Mouse (Mus musculus) intestine, embryonic 15.5 days (tissue): ENCODE data around the gene Ppp2r5d. TPM values are rescaled to one million over a fixed set of nuclear protein-coding genes. Genes with fewer than 3 reads are reported as not detected.

Experiments
- ATAC-seq: fragments of 200-750 bp; cut with Nextera tagmentation; 2 replicates; pipeline ENCODE4 v1.8.0; 2017; ENCODE audit warnings: moderate TSS enrichment, moderate library complexity
- H3K27ac ChIP-seq: fragments of 300-500 bp; sonication (generic); 2 replicates; pipeline ENCODE4 v1.5.1; 2015; ENCODE audit warnings: mild to moderate bottlenecking, inconsistent platforms
- H3K27me3 ChIP-seq: fragments of 300-500 bp; sonication (generic); replicated peaks from 2 replicates; pipeline ENCODE4 v1.6.1; 2015; ENCODE audit warnings: inconsistent platforms
- H3K36me3 ChIP-seq: fragments of 300-500 bp; sonication (generic); 2 replicates; pipeline ENCODE4 v1.6.1; 2015; ENCODE audit warnings: inconsistent platforms
- H3K4me1 ChIP-seq: fragments of 300-500 bp; sonication (generic); replicated peaks from 2 replicates; pipeline ENCODE4 v1.6.1; 2015; ENCODE audit warnings: inconsistent platforms
- H3K4me2 ChIP-seq: fragments of 300-500 bp; sonication (generic); replicated peaks from 2 replicates; pipeline ENCODE4 v1.6.1; 2015; ENCODE audit warnings: mild to moderate bottlenecking, inconsistent platforms
- H3K4me3 ChIP-seq: fragments of 300-500 bp; sonication (generic); replicated peaks from 2 replicates; pipeline ENCODE4 v1.5.1; 2015; ENCODE audit warnings: inconsistent platforms
- H3K9ac ChIP-seq: fragments of 300-500 bp; sonication (generic); 2 replicates; pipeline ENCODE4 v1.6.1; 2015; ENCODE audit warnings: inconsistent platforms
- H3K9me3 ChIP-seq: fragments of 300-500 bp; sonication (generic); 2 replicates; pipeline ENCODE4 v1.6.1; 2016; ENCODE audit warnings: inconsistent platforms
- WGBS: fragments of 180-500 bp; shearing (Covaris S2); methylation state at CpG from one replicate; pipeline ENCODE4 v1.1.7; 2015; 5-methylcytosine and 5-hydroxymethylcytosine counted together
- polyA plus RNA-seq: library from polyadenylated mRNA; unstranded; fragments of >200 nt; fragmentation: Nextera tagmentation; extraction: Ambion mirVana; gene quantifications from 2 replicates; pipeline ENCODE4 v1.2.1, GENCODE M21; 2015

Ppp2r5d gene
- polyA plus RNA-seq, 1 experiment from 2014 or later = 71.8 TPM

- H3K4me3 ChIP-seq = no peak overlapping the region
- peaks cover 29% of the 10 kb centered on the region for H3K4me1 ChIP-seq
- no peak overlapping the region for H3K27ac ChIP-seq
- H3K4me2 ChIP-seq = no peak overlapping the region
- H3K27me3 ChIP-seq = no peaks in the 10 kb centered on the region
- H3K36me3 ChIP-seq = peaks cover 5% of the 10 kb centered on the region; the same call in 1 of the 2 replicates
- ATAC-seq = no peak
- no peak overlapping the region for H3K9ac ChIP-seq
- 84% methylated on average over 6 of the region's 6 CpGs for WGBS
- no peaks in the 10 kb centered on the region for H3K9me3 ChIP-seq
These were observed 6.4 kb downstream of the Ppp2r5d start for GRCm38 (mm10) chr17:46698515-46698914.

GRCm38 (mm10) chr17:46694517-46695063, 10.3 kb downstream of the Ppp2r5d start:
- Histone ChIP-seq H3K4me3 (no peak overlapping the region), H3K4me2 (no peak overlapping the region), H3K27me3 (no peaks in the 10 kb centered on the region), H3K9me3 (no peaks in the 10 kb centered on the region), H3K9ac (no peak overlapping the region), H3K27ac (no peak overlapping the region), H3K36me3 (peaks cover 3% of the 10 kb centered on the region; the same call in 1 of the 2 replicates), H3K4me1 (0 out of 2 replicates have a peak, but pooled peaks cover 2% of the 10 kb centered on the region)
- no peak for ATAC-seq
- WGBS = 85% methylated on average over 1 of the region's 1 CpGs

GRCm38 (mm10) chr17:46691390-46691789, 13.5 kb downstream of the Ppp2r5d start:
- Histone ChIP-seq H3K9ac (no peak overlapping the region), H3K4me1 (no peaks in the 10 kb centered on the region), H3K9me3 (no peaks in the 10 kb centered on the region), H3K4me2 (no peak overlapping the region), H3K27me3 (no peaks in the 10 kb centered on the region), H3K36me3 (peaks cover 14% of the 10 kb centered on the region), H3K4me3 (no peak overlapping the region), H3K27ac (no peak overlapping the region)
- no peak for ATAC-seq
- 74% methylated on average over 2 of the region's 2 CpGs for WGBS

GRCm38 (mm10) chr17:46690665-46691064, 14.2 kb downstream of the Ppp2r5d start:
- Histone ChIP-seq H3K9ac (no peak overlapping the region), H3K36me3 (peaks cover 20% of the 10 kb centered on the region), H3K27me3 (no peaks in the 10 kb centered on the region), H3K4me2 (no peak overlapping the region), H3K27ac (no peak overlapping the region), H3K4me1 (no peaks in the 10 kb centered on the region), H3K4me3 (no peak overlapping the region), H3K9me3 (no peaks in the 10 kb centered on the region)
- no peak for ATAC-seq
- 90% methylated on average over 12 of the region's 12 CpGs for WGBS

GRCm38 (mm10) chr17:46685913-46686312, 19.0 kb downstream of the Ppp2r5d start:
- peaks cover 9% of the 10 kb centered on the region for H3K4me1 ChIP-seq
- 89% methylated on average over 6 of the region's 6 CpGs for WGBS
- no peak overlapping the region for H3K9ac ChIP-seq
- H3K9me3 ChIP-seq = no peaks in the 10 kb centered on the region
- no peak overlapping the region for H3K4me2 ChIP-seq
- H3K36me3 ChIP-seq = peaks cover 46% of the 10 kb centered on the region
- ATAC-seq = no peak
- H3K27me3 ChIP-seq = no peaks in the 10 kb centered on the region
- H3K27ac ChIP-seq = no peak overlapping the region
- H3K4me3 ChIP-seq = no peak overlapping the region

- no peak overlapping the region for H3K4me2 ChIP-seq
- H3K4me3 ChIP-seq = no peak overlapping the region
- H3K9ac ChIP-seq = no peak overlapping the region
- no peak overlapping the region for H3K27ac ChIP-seq
- H3K9me3 ChIP-seq = no peaks in the 10 kb centered on the region
- H3K27me3 ChIP-seq = no peaks in the 10 kb centered on the region
- H3K4me1 ChIP-seq = peaks cover 23% of the 10 kb centered on the region
- peaks cover 48% of the 10 kb centered on the region for H3K36me3 ChIP-seq
- 80% methylated on average over 16 of the region's 16 CpGs for WGBS
- ATAC-seq = no peak
These were observed 22.1 kb downstream of the Ppp2r5d start for GRCm38 (mm10) chr17:46682654-46683389.

DNA sequence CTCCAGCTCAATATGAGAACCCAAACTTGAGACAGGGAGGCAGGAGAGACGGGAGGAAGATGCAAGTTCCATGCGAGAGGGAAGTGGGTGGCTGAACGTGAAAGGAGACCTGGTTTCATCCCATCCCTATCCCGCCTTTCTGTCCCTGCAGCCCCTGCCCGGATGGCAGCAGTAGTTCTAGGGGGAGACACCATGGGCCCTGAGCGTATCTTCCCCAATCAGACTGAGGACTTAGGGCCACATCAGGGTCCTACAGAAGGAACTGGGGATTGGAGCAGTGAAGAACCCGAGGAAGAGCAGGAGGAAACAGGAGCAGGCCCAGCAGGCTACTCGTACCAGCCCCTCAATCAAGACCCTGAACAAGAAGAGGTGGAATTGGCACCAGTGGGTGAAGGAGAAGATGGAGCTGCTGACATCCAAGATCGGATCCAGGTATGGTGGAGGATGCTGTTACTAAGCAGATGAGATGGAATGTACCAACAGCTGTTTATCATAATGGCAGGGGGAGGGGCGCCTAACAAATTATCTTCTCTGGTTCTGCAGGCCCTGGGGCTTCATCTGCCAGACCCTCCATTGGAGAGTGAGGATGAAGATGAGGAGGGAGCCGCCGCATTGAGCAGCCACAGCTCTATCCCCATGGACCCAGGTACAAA, 23.3 kb downstream of the Ppp2r5d start:
- Histone ChIP-seq H3K27me3 (no peaks in the 10 kb centered on the region), H3K4me1 (peaks cover 23% of the 10 kb centered on the region), H3K9ac (peak overlapping the region; percentile 58), H3K9me3 (no peaks in the 10 kb centered on the region), H3K4me2 (peak overlapping the region; percentile 92), H3K27ac (peak overlapping the region; percentile 54; the same call in 1 of the 2 replicates), H3K4me3 (peak overlapping the region; percentile 89), H3K36me3 (peaks cover 46% of the 10 kb centered on the region)
- 23% methylated on average over 12 of the region's 12 CpGs for WGBS
- no peak for ATAC-seq

GRCm38 (mm10) chr17:46680760-46681373, 24.0 kb downstream of the Ppp2r5d start, which contains the start of gene Klhdc3:
Gene Klhdc3, minus strand, starts transcription at chr17:46680914.
- ATAC-seq = peak; percentile 99
- Histone ChIP-seq H3K9me3 (no peaks in the 10 kb centered on the region), H3K27me3 (no peaks in the 10 kb centered on the region), H3K27ac (peak within 1 kb of the TSS; percentile 93), H3K4me2 (peak within 1 kb of the TSS; percentile 92), H3K4me3 (peak within 1 kb of the TSS; percentile 89), H3K36me3 (peaks cover 47% of the 10 kb centered on the region), H3K9ac (peak within 1 kb of the TSS; percentile 76), H3K4me1 (peaks cover 23% of the 10 kb centered on the region)
- WGBS = under 1% methylated on average over 49 of the region's 49 CpGs

GRCm38 (mm10) chr17:46679843-46680759, 24.8 kb downstream of the Ppp2r5d start:
- ATAC-seq = no peak; the same call in none of the 2 replicates
- Histone ChIP-seq H3K36me3 (peaks cover 42% of the 10 kb centered on the region), H3K4me1 (peaks cover 25% of the 10 kb centered on the region), H3K27me3 (no peaks in the 10 kb centered on the region), H3K9ac (peak overlapping the region; percentile 76), H3K4me2 (peak overlapping the region; percentile 71), H3K27ac (peak overlapping the region; percentile 93), H3K9me3 (no peaks in the 10 kb centered on the region), H3K4me3 (peak overlapping the region; percentile 89)
- under 1% methylated on average over 34 of the region's 34 CpGs for WGBS

- no peaks in the 10 kb centered on the region for H3K9me3 ChIP-seq
- no peak for ATAC-seq
- no peak overlapping the region for H3K27ac ChIP-seq
- peaks cover 34% of the 10 kb centered on the region for H3K4me1 ChIP-seq
- peak overlapping the region; percentile 71 for H3K4me2 ChIP-seq
- H3K36me3 ChIP-seq = peaks cover 36% of the 10 kb centered on the region
- 53% methylated on average over 9 of the region's 9 CpGs for WGBS
- H3K27me3 ChIP-seq = no peaks in the 10 kb centered on the region
- peak overlapping the region; percentile 89; the same call in 1 of the 2 replicates for H3K4me3 ChIP-seq
- H3K9ac ChIP-seq = peak overlapping the region; percentile 76
These were observed 26.0 kb downstream of the Ppp2r5d start for GRCm38 (mm10) chr17:46678911-46679310.

- Histone ChIP-seq H3K4me2 (peak within 1 kb of the TSS; percentile 71), H3K27me3 (no peaks in the 10 kb centered on the region), H3K4me1 (peaks cover 36% of the 10 kb centered on the region), H3K4me3 (peak within 1 kb of the TSS; percentile 89), H3K9me3 (no peaks in the 10 kb centered on the region), H3K36me3 (peaks cover 32% of the 10 kb centered on the region), H3K9ac (peak within 1 kb of the TSS; percentile 76), H3K27ac (no peak within 1 kb of the TSS; the same call in 1 of the 2 replicates)
- no peak for ATAC-seq
- 82% methylated on average over 8 of the region's 9 CpGs for WGBS
These were observed 26.5 kb downstream of the Ppp2r5d start, which contains the start of gene Mea1 for GRCm38 (mm10) chr17:46678416-46678815. Gene Mea1, plus strand, starts transcription at chr17:46678793.
